Mouse (Mus musculus) liver, adult 10 weeks (tissue): Measurements from ENCODE around the gene Klhl34. TPM values are rescaled to one million over a fixed set of nuclear protein-coding genes. Genes with fewer than 3 reads are reported as not detected.

Experiments used
- polyA plus RNA-seq: library from polyadenylated mRNA; stranded (reverse); fragments of 350-450 nt; fragmentation: Illumina TruSeq; extraction: RNeasy Lipid Tissue Mini Kit (QIAGEN cat#74804); gene quantifications from one replicate; pipeline ENCODE4 v1.2.3, GENCODE M21; 2014; ENCODE audit warnings: low read depth, low replicate concordance

The Klhl34 gene
- polyA plus RNA-seq = not detected

GRCm38 (mm10) chrX:157818207-157818920, at the start of gene Klhl34:
Klhl34 (plus strand) TSS chrX:157818435.

Other genes with a start within 250 kb of the Klhl34 start
- 1.5 TPM for gene Yy2, start 249.4 kb upstream of the Klhl34 start, polyA plus RNA-seq
- gene Mbtps2, start 219.7 kb upstream of the Klhl34 start, polyA plus RNA-seq = 12.1 TPM
- gene Smpx, start 119.5 kb upstream of the Klhl34 start, polyA plus RNA-seq = not detected
- gene Cnksr2, start 224.9 kb downstream of the Klhl34 start, polyA plus RNA-seq = not detected